Mouse (Mus musculus) heart, adult 2 months (tissue): ENCODE data around the gene Trf. TPM values are rescaled to one million over a fixed set of nuclear protein-coding genes. Genes with fewer than 3 reads are reported as not detected.

Experiments
- DNase-seq, 2 experiments: peaks; one replicate each; pipeline ENCODE4 v3.0.0; 2021
- H3K27ac ChIP-seq: fragments of 200-600 bp; 2 replicates; pipeline ENCODE4 v1.8.1; 2022
- H3K27me3 ChIP-seq: fragments of 200-500 bp; 2 replicates; pipeline ENCODE4 v1.6.1; 2012; ENCODE audit warnings: mild to moderate bottlenecking, low read length, inconsistent platforms, mixed read lengths; ENCODE audit not compliant: control insufficient read depth, insufficient read depth
- H3K36me3 ChIP-seq: fragments of 200-500 bp; 2 replicates; pipeline ENCODE4 v1.6.1; 2012; ENCODE audit warnings: low read length, inconsistent platforms; ENCODE audit not compliant: control insufficient read depth, insufficient read depth
- H3K4me1 ChIP-seq: fragments of 200-500 bp; 2 replicates; pipeline ENCODE4 v1.6.1; 2011; ENCODE audit warnings: low read length; ENCODE audit not compliant: control insufficient read depth, insufficient read depth
- H3K4me3 ChIP-seq: fragments of 200-600 bp; 2 replicates; pipeline ENCODE4 v1.8.1; 2022
- H3K79me2 ChIP-seq: fragments of 200-500 bp; replicated peaks from 2 replicates; pipeline ENCODE4 v1.6.1; 2012; ENCODE audit warnings: mild to moderate bottlenecking, inconsistent platforms, low read length, moderate library complexity, mixed read lengths; ENCODE audit not compliant: control insufficient read depth, insufficient read depth
- H3K9ac ChIP-seq: fragments of 200-500 bp; 2 replicates; pipeline ENCODE4 v1.6.1; 2012; ENCODE audit warnings: low read depth, mild to moderate bottlenecking, control low read depth, inconsistent platforms, low read length, mixed read lengths
- CTCF ChIP-seq: fragments of 200-600 bp; IDR thresholded peaks from 2 replicates; pipeline ENCODE4 v1.8.1; 2022; ENCODE audit warnings: antibody characterized with exemption, mild to moderate bottlenecking, moderate library complexity
- EP300 ChIP-seq: fragments of 200-500 bp; IDR thresholded peaks from 2 replicates; pipeline ENCODE4 v1.6.1; 2011; ENCODE audit warnings: low read depth, low read length, control low read depth; ENCODE audit not compliant: insufficient read depth
- POLR2A ChIP-seq: fragments of 200-500 bp; IDR thresholded peaks from 2 replicates; pipeline ENCODE4 v1.6.1; 2011; ENCODE audit warnings: mild to moderate bottlenecking, low read depth, low read length, control low read depth; ENCODE audit not compliant: insufficient read depth
- WGBS: fragments of 180-500 bp; shearing (Covaris S2); methylation state at CpG from one replicate; pipeline ENCODE4 v1.1.7; 2018; 5-methylcytosine and 5-hydroxymethylcytosine counted together
- intact Hi-C: fragments of 180-260 bp; cut with DNase I; formaldehyde crosslinking; loops from one replicate; pipeline ENCODE4 v1.15.1; 2025
- polyA plus RNA-seq: library from polyadenylated mRNA; depleted of rRNA; stranded (reverse); fragments of >200 nt; gene quantifications from 2 replicates; pipeline ENCODE4 v1.2.3, GENCODE M21; 2012
- total RNA-seq, 2 experiments: library from RNA; stranded (reverse); gene quantifications; 2 replicates each; pipeline ENCODE4 v1.2.3; 2021

Trf gene
- total and polyA plus RNA-seq, 3 experiments: 41.2 to 87.2 (median 47.8) TPM

DNA sequence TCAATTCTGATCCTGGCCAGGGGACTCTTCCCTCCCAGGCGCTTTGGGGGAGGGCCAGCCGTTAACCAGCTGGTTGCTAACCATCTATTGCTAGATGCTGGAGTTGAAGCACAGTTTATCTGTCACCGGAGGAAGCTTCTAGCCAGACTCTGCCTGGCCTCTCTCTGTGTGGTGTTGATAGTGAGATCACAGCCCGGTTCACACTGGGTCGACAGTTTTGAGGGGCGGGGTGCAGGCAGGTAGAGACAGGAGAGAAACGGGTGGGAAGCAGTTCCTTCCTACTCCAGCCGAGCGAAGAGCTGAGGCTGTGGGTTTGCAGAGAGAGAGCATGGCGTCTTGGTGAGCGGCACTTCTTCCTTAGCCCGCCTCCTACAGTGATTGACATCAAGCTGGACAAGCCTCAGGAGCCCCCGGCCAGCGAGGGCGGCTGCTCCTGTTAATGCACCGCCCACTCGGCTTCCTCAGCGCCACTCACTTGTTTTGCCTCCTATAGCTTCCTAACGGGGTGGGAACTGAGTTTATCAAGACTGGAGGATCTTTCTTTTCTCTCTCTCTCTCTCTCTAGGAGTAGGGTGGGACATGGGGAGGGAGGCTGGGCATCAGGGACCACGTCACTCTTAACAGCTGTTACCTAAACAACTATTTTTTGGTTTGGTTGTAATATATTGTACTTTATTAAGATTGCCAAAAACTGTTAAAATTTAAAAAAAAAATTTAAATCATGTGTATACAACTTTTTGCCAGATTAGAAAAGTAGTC is 49.3 kb downstream of the Trf start:
- WGBS: 3% methylated on average over 20 of the region's 20 CpGs
- intact Hi-C loops: no loop called here
- Histone ChIP-seq H3K4me3 (peak overlapping the region; percentile 34), H3K36me3 (no peaks in the 10 kb centered on the region), H3K79me2 (no peaks in the 10 kb centered on the region), H3K27me3 (no peaks in the 10 kb centered on the region), H3K27ac (no peak overlapping the region), H3K9ac (peak overlapping the region; percentile 50), H3K4me1 (peaks cover 1% of the 10 kb centered on the region; the same call in 1 of the 2 replicates)
- peak; percentile 76 to 81 for DNase-seq
- no peak for TF ChIP-seq CTCF
- peak; percentile 53 for TF ChIP-seq POLR2A
- TF ChIP-seq EP300: no peak

DNA sequence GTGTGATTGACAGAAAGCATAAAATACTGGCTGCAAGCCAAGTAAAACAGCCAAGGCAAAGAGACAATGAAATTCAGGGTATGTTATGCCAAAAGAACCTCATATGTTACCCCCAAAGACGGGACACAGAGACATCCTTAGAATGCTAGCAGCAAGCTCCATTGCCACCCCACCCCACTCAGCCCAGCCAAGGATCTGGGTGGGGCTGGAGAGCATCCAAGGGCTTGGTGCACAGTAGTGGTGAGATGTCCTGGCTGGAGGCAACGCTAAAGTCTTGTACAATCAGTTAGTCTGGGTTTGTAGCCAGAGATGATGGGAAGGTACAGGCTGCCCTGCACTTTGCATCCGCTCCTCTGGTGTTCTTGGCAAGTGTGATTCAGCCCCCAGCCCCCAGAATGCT is 49.9 kb downstream of the Trf start:
- no peaks in the 10 kb centered on the region for H3K36me3 ChIP-seq
- WGBS: 26% methylated on average over 3 of the region's 3 CpGs

DNA sequence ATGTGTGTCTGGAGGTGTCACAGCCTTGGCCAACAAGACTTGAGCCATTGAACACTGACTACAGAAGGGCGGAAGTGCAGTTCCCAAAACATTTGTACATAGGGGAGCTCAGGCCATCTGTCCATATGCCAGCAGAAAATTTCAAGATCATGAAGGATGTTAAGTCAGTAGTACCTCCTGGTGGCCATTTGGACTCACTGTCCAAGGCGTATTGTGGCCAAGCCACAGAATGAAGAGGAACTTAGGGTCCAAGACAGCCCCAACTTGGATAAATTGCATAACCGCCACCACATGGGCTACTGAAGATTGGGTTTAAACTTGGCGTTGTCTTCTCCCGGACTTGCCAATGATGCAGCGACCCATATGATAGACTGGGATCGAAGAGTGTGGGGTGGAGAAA is 54.6 kb downstream of the Trf start:
- H3K4me3 ChIP-seq: no peak overlapping the region
- no peaks in the 10 kb centered on the region for H3K36me3 ChIP-seq
- H3K4me1 ChIP-seq: peaks cover 1% of the 10 kb centered on the region; the same call in 1 of the 2 replicates
- no peak overlapping the region for H3K9ac ChIP-seq
- intact Hi-C loops: no loop called here
- WGBS: 92% methylated on average over 7 of the region's 7 CpGs
- no peaks in the 10 kb centered on the region for H3K79me2 ChIP-seq
- DNase-seq: no peak
- no peak for TF ChIP-seq CTCF
- no peak for TF ChIP-seq EP300
- no peak for TF ChIP-seq POLR2A
- no peak overlapping the region for H3K27ac ChIP-seq
- H3K27me3 ChIP-seq: no peaks in the 10 kb centered on the region

More for the DNA sequence above, 49.9 kb downstream of the Trf start:
- no peaks in the 10 kb centered on the region for H3K79me2 ChIP-seq
- H3K4me1 ChIP-seq: peaks cover 1% of the 10 kb centered on the region; the same call in 1 of the 2 replicates
- no peaks in the 10 kb centered on the region for H3K27me3 ChIP-seq
- H3K4me3 ChIP-seq: peak overlapping the region; percentile 34
- intact Hi-C loops: no loop called here
- no peak overlapping the region for H3K9ac ChIP-seq
- peak; percentile 68 to 73 for DNase-seq
- H3K27ac ChIP-seq: no peak overlapping the region
- TF ChIP-seq EP300 (no peak), CTCF (no peak), POLR2A (no peak)

DNA sequence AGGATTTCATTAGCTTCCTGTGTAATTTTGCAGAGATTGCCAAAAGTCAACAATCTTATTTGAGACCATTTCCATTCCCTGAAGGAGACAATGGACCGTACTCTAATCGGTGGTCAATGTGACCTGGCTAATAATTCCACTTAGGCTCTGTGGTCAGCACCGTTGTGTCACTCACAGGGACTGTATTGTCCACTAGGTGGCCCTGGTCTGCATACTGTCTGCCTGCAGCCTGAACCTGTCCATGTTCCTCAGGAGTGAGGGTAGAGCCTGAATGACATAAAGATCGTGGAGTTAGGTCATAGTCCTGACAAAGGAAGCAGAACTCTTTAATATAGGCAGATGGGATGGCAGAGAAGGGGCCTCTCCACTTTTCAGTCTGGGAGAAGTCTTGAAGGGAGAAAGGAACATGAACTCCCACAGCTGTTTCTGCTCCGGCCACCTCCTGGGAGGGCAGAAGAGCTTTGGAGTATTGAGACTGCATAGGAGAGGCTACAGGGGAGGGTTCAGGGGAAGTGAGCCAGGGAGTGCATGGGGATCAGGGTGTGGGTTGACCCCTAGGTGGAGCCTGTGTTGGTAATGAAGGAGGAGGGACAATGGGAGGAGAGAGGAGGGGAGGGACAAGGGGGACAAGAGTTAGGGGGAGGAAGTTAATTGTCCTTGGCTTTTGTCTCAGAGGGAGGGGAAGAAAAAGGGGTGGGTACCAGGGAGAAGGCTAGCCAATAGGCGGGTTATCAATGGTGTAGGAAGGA is 55.3 kb downstream of the Trf start:
- Histone ChIP-seq H3K36me3 (no peaks in the 10 kb centered on the region), H3K79me2 (no peaks in the 10 kb centered on the region), H3K9ac (no peak overlapping the region), H3K4me3 (no peak overlapping the region), H3K27me3 (no peaks in the 10 kb centered on the region), H3K4me1 (no peaks in the 10 kb centered on the region), H3K27ac (no peak overlapping the region)
- TF ChIP-seq POLR2A: no peak
- peak; percentile 70 for TF ChIP-seq CTCF
- intact Hi-C loops: no loop called here
- DNase-seq: no peak
- WGBS: 56% methylated on average over 6 of the region's 6 CpGs

DNA sequence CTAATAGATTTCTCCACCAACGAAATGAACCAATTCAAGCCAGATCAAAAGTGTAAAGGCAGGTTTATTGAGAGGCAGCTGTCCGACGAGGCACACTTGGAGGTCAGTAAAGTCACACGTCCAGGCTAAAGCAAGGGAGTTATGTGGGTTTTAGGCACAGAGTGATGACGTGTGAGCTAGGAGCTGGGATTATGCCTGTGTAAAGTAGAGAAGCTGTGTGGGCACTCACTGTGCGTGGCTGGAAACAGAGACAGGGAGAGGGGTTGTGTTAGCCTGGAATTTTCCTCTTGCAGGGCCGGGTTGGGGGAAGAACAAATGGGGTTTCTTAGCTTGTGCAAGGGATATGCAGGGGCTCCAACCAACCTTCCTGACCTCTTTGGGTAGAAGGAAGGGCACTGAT is 61.5 kb downstream of the Trf start:
- Histone ChIP-seq H3K4me1 (no peaks in the 10 kb centered on the region), H3K4me3 (no peak overlapping the region), H3K9ac (no peak overlapping the region), H3K36me3 (no peaks in the 10 kb centered on the region), H3K79me2 (no peaks in the 10 kb centered on the region), H3K27ac (no peak overlapping the region), H3K27me3 (no peaks in the 10 kb centered on the region)
- intact Hi-C loops: no loop called here
- DNase-seq: no peak
- WGBS: 69% methylated on average over 7 of the region's 7 CpGs
- TF ChIP-seq CTCF (no peak), POLR2A (no peak), EP300 (no peak)

DNA sequence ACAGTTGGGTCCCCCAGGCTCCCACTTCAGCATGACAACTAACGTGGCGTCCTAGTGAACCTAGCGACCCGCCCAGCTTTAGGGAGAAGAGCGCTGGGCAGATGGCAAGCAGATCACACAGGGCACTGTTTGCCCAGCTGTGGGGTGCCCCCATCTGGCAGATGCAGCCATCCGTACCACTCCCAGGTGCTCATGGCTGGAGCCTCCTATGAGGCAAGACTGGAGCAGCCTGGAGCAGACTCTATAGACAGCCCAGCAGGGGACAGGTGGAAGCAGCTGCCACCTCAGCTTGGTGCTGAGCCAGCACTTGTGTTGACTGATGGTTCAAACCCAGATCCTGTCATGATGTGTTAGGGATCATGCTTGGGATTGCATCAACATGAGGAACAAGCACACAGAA is 62.2 kb downstream of the Trf start:
- no peaks in the 10 kb centered on the region for H3K4me1 ChIP-seq
- no peak overlapping the region for H3K4me3 ChIP-seq
- no peaks in the 10 kb centered on the region for H3K79me2 ChIP-seq
- H3K27ac ChIP-seq: no peak overlapping the region
- TF ChIP-seq CTCF: no peak
- no peak for TF ChIP-seq POLR2A
- TF ChIP-seq EP300: no peak
- 91% methylated on average over 6 of the region's 6 CpGs for WGBS
- H3K36me3 ChIP-seq: no peaks in the 10 kb centered on the region
- H3K9ac ChIP-seq: no peak overlapping the region
- intact Hi-C loops: no loop called here
- H3K27me3 ChIP-seq: no peaks in the 10 kb centered on the region
- DNase-seq: no peak
